Mouse (Mus musculus) kidney, adult 2 months (tissue): ENCODE measurements at regions not wholly inside any gene's neighbourhood (a gene's known extent, or its start where the extent isn't known, plus 50 kb on each side); places are given as distances from the start of the nearest gene placed in this dataset.

ENCODE experiments used
- DNase-seq: peaks from one replicate; pipeline ENCODE4 v3.0.0; 2021
- H3K27ac ChIP-seq: fragments of 200-500 bp; 2 replicates; pipeline ENCODE4 v1.5.1; 2012; ENCODE audit warnings: low read depth, low read length, control low read depth, inconsistent platforms; ENCODE audit not compliant: insufficient read depth
- H3K27me3 ChIP-seq: fragments of 200-500 bp; replicated peaks from 2 replicates; pipeline ENCODE4 v1.6.1; 2012; ENCODE audit warnings: mild to moderate bottlenecking, moderate library complexity, low read length, inconsistent platforms; ENCODE audit not compliant: control insufficient read depth, insufficient read depth
- H3K36me3 ChIP-seq: fragments of 200-500 bp; 2 replicates; pipeline ENCODE4 v1.6.1; 2012; ENCODE audit warnings: mild to moderate bottlenecking, moderate library complexity, low read length, inconsistent platforms; ENCODE audit not compliant: control insufficient read depth, insufficient read depth
- H3K4me1 ChIP-seq: fragments of 200-500 bp; 2 replicates; pipeline ENCODE4 v1.6.1; 2011; ENCODE audit warnings: low read length; ENCODE audit not compliant: control insufficient read depth, insufficient read depth
- H3K4me3 ChIP-seq: fragments of 200-500 bp; 2 replicates; pipeline ENCODE4 v1.5.1; 2011; ENCODE audit warnings: mild to moderate bottlenecking, low read depth, low read length, control low read depth; ENCODE audit not compliant: insufficient read depth
- CTCF ChIP-seq: fragments of 200-500 bp; conservative IDR thresholded peaks from 2 replicates; pipeline ENCODE4 v1.5.1; 2011; ENCODE audit warnings: low read depth, mild to moderate bottlenecking, control low read depth, low read length, moderate library complexity, mixed read lengths; ENCODE audit not compliant: insufficient read depth, insufficient read length
- POLR2A ChIP-seq: fragments of 200-500 bp; IDR thresholded peaks from one replicate; pipeline ENCODE4 v1.6.1; 2011; ENCODE audit warnings: low read depth, low read length, control low read depth
- WGBS: fragments of 180-500 bp; shearing (Covaris S2); methylation state at CpG from one replicate; pipeline ENCODE4 v1.1.7; 2018; 5-methylcytosine and 5-hydroxymethylcytosine counted together

DNA sequence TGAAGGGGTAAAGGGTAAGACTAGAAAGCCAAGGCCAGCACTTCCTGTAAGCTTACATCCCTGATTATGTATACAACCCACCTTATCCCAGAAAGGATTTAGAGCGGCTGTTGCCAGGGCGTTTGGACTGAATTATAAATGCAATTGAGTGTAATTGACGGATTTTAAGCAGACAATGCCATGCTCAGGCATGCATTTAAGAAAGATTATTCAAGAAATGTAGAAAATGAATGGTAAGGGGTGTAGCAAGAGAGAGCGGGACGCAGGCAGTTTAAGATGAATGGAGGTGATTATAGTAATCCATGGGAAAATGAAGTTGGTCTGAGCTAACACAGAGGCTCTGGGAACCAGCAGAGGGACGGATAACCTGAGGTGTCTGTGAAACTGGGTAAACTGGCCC is 229.2 kb upstream of the Sox9 start:
- Histone ChIP-seq H3K4me3 (no peak overlapping the region), H3K36me3 (no peaks in the 10 kb centered on the region), H3K27me3 (no peaks in the 10 kb centered on the region), H3K4me1 (no peaks in the 10 kb centered on the region), H3K27ac (no peak overlapping the region)
- DNase-seq = no peak
- TF ChIP-seq POLR2A (no peak), CTCF (no peak)
- WGBS = 87% methylated on average over 6 of the region's 6 CpGs

DNA sequence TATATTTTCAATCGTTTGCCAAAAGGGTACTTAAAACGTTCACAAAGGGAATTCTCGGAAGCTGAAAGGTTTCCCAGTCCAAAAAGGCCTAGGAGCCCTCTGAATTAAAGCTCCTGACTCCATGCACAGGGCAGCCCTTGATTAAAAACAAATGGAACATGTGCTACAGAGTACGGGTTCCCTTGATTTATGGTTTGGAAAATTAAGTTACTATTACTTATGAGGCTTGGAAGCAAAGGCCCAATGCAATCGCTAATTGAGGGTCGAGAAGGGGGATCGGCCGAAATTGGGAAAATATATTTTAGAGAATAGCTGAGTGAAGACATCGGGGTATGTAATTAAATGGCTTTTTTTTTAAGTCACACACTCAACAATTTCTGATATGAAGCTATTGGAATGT is 219.0 kb upstream of the Sox9 start:
- Histone ChIP-seq H3K4me3 (no peak overlapping the region), H3K4me1 (no peaks in the 10 kb centered on the region), H3K27me3 (no peaks in the 10 kb centered on the region), H3K27ac (no peak overlapping the region), H3K36me3 (no peaks in the 10 kb centered on the region)
- 78% methylated on average over 9 of the region's 9 CpGs for WGBS
- no peak for DNase-seq
- TF ChIP-seq CTCF (no peak), POLR2A (no peak)

DNA sequence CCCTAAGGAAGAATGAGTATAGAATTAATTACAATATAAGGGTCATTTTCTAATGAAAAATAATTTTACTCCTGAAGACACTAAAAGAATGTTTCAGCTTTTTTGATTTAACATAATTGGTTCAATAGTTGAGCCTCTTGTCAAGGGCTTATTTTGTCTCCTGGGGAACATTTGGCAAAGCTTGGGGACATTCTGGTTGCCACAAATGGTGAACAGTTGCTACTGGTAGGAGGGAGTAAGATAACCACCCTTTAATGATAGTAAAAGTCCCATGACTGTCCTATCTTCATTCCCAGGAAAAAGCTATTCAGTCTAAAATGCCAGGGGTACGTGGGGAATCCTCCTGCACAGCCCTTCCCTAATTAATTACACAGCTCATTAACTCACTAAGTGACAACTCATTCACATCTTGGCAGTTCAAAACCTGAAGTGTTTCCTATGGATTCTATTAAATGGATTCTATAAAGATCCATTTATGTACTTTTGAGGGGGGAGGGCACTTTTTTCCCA is 217.3 kb upstream of the Sox9 start:
- TF ChIP-seq CTCF (no peak), POLR2A (no peak)
- Histone ChIP-seq H3K4me1 (no peaks in the 10 kb centered on the region), H3K36me3 (no peaks in the 10 kb centered on the region), H3K4me3 (no peak overlapping the region), H3K27ac (no peak overlapping the region), H3K27me3 (no peaks in the 10 kb centered on the region)
- DNase-seq = no peak
- WGBS = 32% methylated on average over 1 of the region's 1 CpGs

DNA sequence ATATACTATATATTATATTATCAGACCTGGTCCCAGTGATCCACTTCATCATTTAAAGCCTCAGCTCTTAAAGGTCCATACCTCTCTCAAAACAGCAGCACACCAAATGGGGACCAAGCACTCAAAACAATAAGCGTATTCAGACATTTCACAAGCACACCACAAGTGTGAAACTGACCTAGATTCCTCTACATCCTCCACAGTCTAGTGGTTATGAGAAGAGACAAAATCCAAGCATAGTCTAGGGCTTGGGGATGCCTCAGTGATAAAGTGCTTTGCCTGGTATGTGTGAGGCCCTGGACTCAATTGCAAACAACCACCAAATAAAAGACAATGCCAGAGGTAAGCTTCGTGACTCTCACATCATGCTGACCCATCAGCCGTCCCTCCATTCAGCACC is 216.0 kb upstream of the Sox9 start:
- Histone ChIP-seq H3K36me3 (no peaks in the 10 kb centered on the region), H3K4me3 (no peak overlapping the region), H3K27me3 (no peaks in the 10 kb centered on the region), H3K4me1 (no peaks in the 10 kb centered on the region), H3K27ac (no peak overlapping the region)
- TF ChIP-seq POLR2A = no peak
- TF ChIP-seq CTCF = no peak
- no peak for DNase-seq
- WGBS = 88% methylated on average over 3 of the region's 3 CpGs

DNA sequence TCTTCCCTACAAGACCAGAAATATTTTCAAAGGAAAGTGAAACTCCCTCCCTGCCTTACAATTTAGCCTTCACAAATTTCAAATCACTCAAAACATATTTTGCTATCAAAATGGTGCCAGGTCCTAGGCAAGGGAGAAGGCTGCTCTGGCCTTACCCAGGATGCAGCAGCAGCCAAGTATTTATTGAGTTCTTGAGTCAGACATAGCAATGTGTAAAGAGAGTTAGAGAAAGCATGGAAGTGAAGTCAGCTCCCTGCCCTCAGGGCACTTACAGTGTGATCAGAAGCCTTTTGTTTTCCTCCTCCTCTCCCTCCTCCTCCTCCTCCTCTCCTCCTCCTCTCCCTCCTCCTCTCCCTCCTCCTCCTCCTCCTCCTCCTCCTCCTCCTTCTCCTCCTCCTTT is 194.6 kb upstream of the Sox9 start:
- Histone ChIP-seq H3K36me3 (no peaks in the 10 kb centered on the region), H3K4me1 (no peaks in the 10 kb centered on the region), H3K4me3 (no peak overlapping the region), H3K27ac (no peak overlapping the region), H3K27me3 (no peaks in the 10 kb centered on the region)
- DNase-seq = no peak
- TF ChIP-seq CTCF = no peak
- TF ChIP-seq POLR2A = no peak

DNA sequence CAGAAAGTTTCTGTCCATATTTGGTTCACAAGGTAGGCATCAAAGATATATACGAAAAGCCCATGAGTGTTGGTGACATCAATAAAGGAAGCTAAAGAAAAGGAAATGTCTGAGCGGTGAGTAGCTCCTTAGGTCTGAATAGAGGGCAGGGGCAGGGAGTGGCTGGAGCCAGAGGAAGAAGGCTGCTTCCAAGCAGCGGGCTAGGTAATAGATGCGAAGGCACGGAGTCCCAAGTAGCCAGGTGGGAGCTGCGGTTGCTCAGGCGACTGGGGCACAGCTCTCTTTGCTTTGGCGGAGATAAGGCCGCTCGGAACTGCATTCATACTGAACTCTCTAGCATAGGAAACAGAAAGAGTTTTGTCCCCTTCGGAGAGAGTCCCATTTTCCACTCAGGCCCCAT is 193.9 kb upstream of the Sox9 start:
- no peaks in the 10 kb centered on the region for H3K27me3 ChIP-seq
- no peak overlapping the region for H3K4me3 ChIP-seq
- WGBS = 67% methylated on average over 11 of the region's 11 CpGs
- no peak for DNase-seq
- no peak for TF ChIP-seq POLR2A
- no peak for TF ChIP-seq CTCF
- H3K27ac ChIP-seq = no peak overlapping the region
- no peaks in the 10 kb centered on the region for H3K4me1 ChIP-seq
- H3K36me3 ChIP-seq = no peaks in the 10 kb centered on the region

DNA sequence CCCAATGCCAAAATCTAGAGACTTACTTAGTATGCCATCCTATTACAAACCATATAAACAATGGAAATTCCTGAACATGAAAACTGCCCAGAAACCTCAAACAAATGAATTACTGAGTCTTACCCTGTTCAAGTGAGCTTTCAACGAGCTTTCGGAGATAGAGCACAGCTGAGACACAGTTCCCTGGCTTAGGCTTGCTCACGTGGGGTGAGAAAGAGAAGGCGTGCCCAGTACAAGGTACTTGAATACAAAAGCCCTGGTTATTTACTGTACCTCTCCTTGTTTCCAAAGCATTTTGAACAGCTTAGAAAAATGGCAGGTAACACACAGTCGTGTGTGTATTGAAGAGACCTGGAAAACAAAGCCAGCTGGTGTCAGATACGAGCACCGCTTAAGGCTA is 191.8 kb upstream of the Sox9 start:
- H3K36me3 ChIP-seq = no peaks in the 10 kb centered on the region
- TF ChIP-seq CTCF (no peak), POLR2A (no peak)
- H3K4me3 ChIP-seq = no peak overlapping the region
- H3K27me3 ChIP-seq = no peaks in the 10 kb centered on the region
- H3K4me1 ChIP-seq = no peaks in the 10 kb centered on the region
- 93% methylated on average over 7 of the region's 7 CpGs for WGBS
- H3K27ac ChIP-seq = no peak overlapping the region
- DNase-seq = no peak

DNA sequence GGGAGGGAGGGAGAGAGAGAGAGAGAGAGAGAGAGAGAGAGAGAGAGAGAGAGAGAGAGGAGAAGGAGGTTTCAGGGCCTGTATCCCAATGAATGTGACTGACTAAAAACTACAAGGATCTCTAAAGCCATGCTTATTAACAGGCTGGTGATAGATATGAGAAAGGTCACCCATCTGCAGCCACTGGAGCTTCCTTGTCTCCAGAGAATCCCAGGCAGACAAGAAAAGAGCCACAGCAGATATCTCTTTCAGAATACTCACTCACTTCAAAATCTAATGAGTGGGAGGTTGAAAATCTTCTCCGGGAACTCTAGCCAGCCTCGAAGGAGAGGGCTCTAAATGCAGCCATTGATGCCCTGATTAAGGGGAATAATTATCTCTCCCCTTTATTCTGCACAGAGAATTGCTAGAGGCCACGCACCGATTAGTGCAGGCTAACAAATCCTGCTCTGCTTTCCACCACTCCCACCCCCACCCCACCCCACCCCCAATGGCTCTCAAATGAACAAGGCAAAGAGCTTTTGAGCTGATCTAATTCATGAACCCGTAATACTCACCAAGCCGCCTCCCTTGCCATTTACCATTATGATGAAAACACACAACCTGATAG is 189.5 kb upstream of the Sox9 start:
- no peak for TF ChIP-seq CTCF
- no peak for TF ChIP-seq POLR2A
- Histone ChIP-seq H3K27ac (no peak overlapping the region), H3K4me1 (no peaks in the 10 kb centered on the region), H3K4me3 (no peak overlapping the region), H3K36me3 (no peaks in the 10 kb centered on the region), H3K27me3 (no peaks in the 10 kb centered on the region)
- DNase-seq = no peak
- WGBS = 40% methylated on average over 6 of the region's 6 CpGs
